Mouse (Mus musculus): ENCODE results near the gene Hsd17b6. TPM values are rescaled to one million over a fixed set of nuclear protein-coding genes. Genes with fewer than 3 reads are reported as not detected.
A peak's percentile ranks its signal among the peaks of the same experiment; 100 is the strongest.

Gene Hsd17b6
- polyA plus RNA-seq, 1 experiment from 2014 or later = 0.22 TPM

GRCm38 (mm10) chr10:127956168-127956816 is 51.1 kb downstream of the Hsd17b6 start:
- no peaks in the 10 kb centered on the region for H3K36me3 ChIP-seq (ENCODE audit: control insufficient read depth, insufficient read depth, low read length)
- H3K27ac ChIP-seq (ENCODE audit: low read length) = no peak overlapping the region
- no peaks in the 10 kb centered on the region; the same call in 1 of the 2 replicates for H3K9me3 ChIP-seq (ENCODE audit: control insufficient read depth, low read length)
- H3K4me1 ChIP-seq (ENCODE audit: control insufficient read depth, insufficient read depth, low read length) = no peaks in the 10 kb centered on the region
- H3K9ac ChIP-seq (ENCODE audit: low read depth, low read length) = no peak overlapping the region
- no peak overlapping the region for H3K4me3 ChIP-seq (ENCODE audit: low read length)
- WGBS = 54% methylated on average over 16 of the region's 16 CpGs
- ATAC-seq = peak; percentile 49; the same call in 1 of the 2 replicates
- H3K27me3 ChIP-seq (replicated peaks; ENCODE audit: control insufficient read depth, insufficient read depth, low read length) = no peaks in the 10 kb centered on the region
- H3K4me2 ChIP-seq (ENCODE audit: low read depth, low read length) = no peak overlapping the region

GRCm38 (mm10) chr10:127955034-127955433 is 52.4 kb downstream of the Hsd17b6 start:
- H3K27me3 ChIP-seq (replicated peaks; ENCODE audit: control insufficient read depth, insufficient read depth, low read length) = no peaks in the 10 kb centered on the region
- H3K9ac ChIP-seq (ENCODE audit: low read depth, low read length) = no peak overlapping the region
- H3K9me3 ChIP-seq (ENCODE audit: control insufficient read depth, low read length) = no peaks in the 10 kb centered on the region; the same call in 1 of the 2 replicates
- H3K4me1 ChIP-seq (ENCODE audit: control insufficient read depth, insufficient read depth, low read length) = no peaks in the 10 kb centered on the region
- ATAC-seq = peak; percentile 55
- 56% methylated on average over 4 of the region's 4 CpGs for WGBS
- no peak overlapping the region for H3K4me2 ChIP-seq (ENCODE audit: low read depth, low read length)
- H3K4me3 ChIP-seq (ENCODE audit: low read length) = no peak overlapping the region
- no peak overlapping the region for H3K27ac ChIP-seq (ENCODE audit: low read length)
- H3K36me3 ChIP-seq (ENCODE audit: control insufficient read depth, insufficient read depth, low read length) = no peaks in the 10 kb centered on the region

GRCm38 (mm10) chr10:127951821-127952220 is 55.6 kb downstream of the Hsd17b6 start:
- Histone ChIP-seq H3K27ac (ENCODE audit: low read length) (no peak overlapping the region), H3K4me3 (ENCODE audit: low read length) (no peak overlapping the region)

GRCm38 (mm10) chr10:127951390-127951789 is 56.0 kb downstream of the Hsd17b6 start:
- H3K4me3 ChIP-seq (ENCODE audit: low read length) = no peak overlapping the region
- ATAC-seq = no peak
- no peaks in the 10 kb centered on the region for H3K9me3 ChIP-seq (ENCODE audit: control insufficient read depth, low read length)
- no peak overlapping the region for H3K27ac ChIP-seq (ENCODE audit: low read length)
- H3K27me3 ChIP-seq (replicated peaks; ENCODE audit: control insufficient read depth, insufficient read depth, low read length) = no peaks in the 10 kb centered on the region
- H3K4me2 ChIP-seq (ENCODE audit: low read depth, low read length) = no peak overlapping the region
- no peak overlapping the region for H3K9ac ChIP-seq (ENCODE audit: low read depth, low read length)
- H3K36me3 ChIP-seq (ENCODE audit: control insufficient read depth, insufficient read depth, low read length) = no peaks in the 10 kb centered on the region
- WGBS = 82% methylated on average over 9 of the region's 9 CpGs
- H3K4me1 ChIP-seq (ENCODE audit: control insufficient read depth, insufficient read depth, low read length) = no peaks in the 10 kb centered on the region

More at GRCm38 (mm10) chr10:127951821-127952220, 55.6 kb downstream of the Hsd17b6 start:
- no peak for ATAC-seq
- no peaks in the 10 kb centered on the region for H3K9me3 ChIP-seq (ENCODE audit: control insufficient read depth, low read length)
- H3K9ac ChIP-seq (ENCODE audit: low read depth, low read length) = no peak overlapping the region
- H3K4me1 ChIP-seq (ENCODE audit: control insufficient read depth, insufficient read depth, low read length) = no peaks in the 10 kb centered on the region
- no peaks in the 10 kb centered on the region for H3K27me3 ChIP-seq (replicated peaks; ENCODE audit: control insufficient read depth, insufficient read depth, low read length)
- WGBS = 72% methylated on average over 4 of the region's 4 CpGs
- H3K4me2 ChIP-seq (ENCODE audit: low read depth, low read length) = no peak overlapping the region
- H3K36me3 ChIP-seq (ENCODE audit: control insufficient read depth, insufficient read depth, low read length) = no peaks in the 10 kb centered on the region

- Histone ChIP-seq H3K9ac (ENCODE audit: low read depth, low read length) (no peak overlapping the region), H3K4me3 (ENCODE audit: low read length) (no peak overlapping the region), H3K27ac (ENCODE audit: low read length) (no peak overlapping the region), H3K4me2 (ENCODE audit: low read depth, low read length) (no peak overlapping the region), H3K27me3 (replicated peaks; ENCODE audit: control insufficient read depth, insufficient read depth, low read length) (no peaks in the 10 kb centered on the region), H3K4me1 (ENCODE audit: control insufficient read depth, insufficient read depth, low read length) (no peaks in the 10 kb centered on the region), H3K9me3 (ENCODE audit: control insufficient read depth, low read length) (no peaks in the 10 kb centered on the region), H3K36me3 (ENCODE audit: control insufficient read depth, insufficient read depth, low read length) (no peaks in the 10 kb centered on the region)
- no peak for ATAC-seq
- WGBS = 86% methylated on average over 4 of the region's 4 CpGs
Measured at GRCm38 (mm10) chr10:127949596-127950130, 57.7 kb downstream of the Hsd17b6 start.

- Histone ChIP-seq H3K4me1 (ENCODE audit: control insufficient read depth, insufficient read depth, low read length) (no peaks in the 10 kb centered on the region), H3K27ac (ENCODE audit: low read length) (no peak overlapping the region), H3K9ac (ENCODE audit: low read depth, low read length) (no peak overlapping the region), H3K4me2 (ENCODE audit: low read depth, low read length) (no peak overlapping the region), H3K4me3 (ENCODE audit: low read length) (no peak overlapping the region), H3K27me3 (replicated peaks; ENCODE audit: control insufficient read depth, insufficient read depth, low read length) (no peaks in the 10 kb centered on the region), H3K9me3 (ENCODE audit: control insufficient read depth, low read length) (no peaks in the 10 kb centered on the region), H3K36me3 (ENCODE audit: control insufficient read depth, insufficient read depth, low read length) (no peaks in the 10 kb centered on the region)
- peak; percentile 90 for ATAC-seq
- 27% methylated on average over 5 of the region's 5 CpGs for WGBS
Measured at GRCm38 (mm10) chr10:127945432-127946064, 61.9 kb downstream of the Hsd17b6 start.

Other genes starting within 250 kb of the Hsd17b6 start
- 0.05 TPM in 2 replicates for gene Rdh1, start 247.9 kb downstream of the Hsd17b6 start, polyA plus RNA-seq (2015; fragmentation: Nextera tagmentation; extraction: Ambion mirVana)
- gene Rdh16f1, start 247.8 kb downstream of the Hsd17b6 start, polyA plus RNA-seq (2015; fragmentation: Nextera tagmentation; extraction: Ambion mirVana) = 0.17 TPM in 1 of 2 replicates, not detected in the other
- gene Rdh9, start 231.2 kb downstream of the Hsd17b6 start, polyA plus RNA-seq (2015; fragmentation: Nextera tagmentation; extraction: Ambion mirVana) = 0.26 TPM in 1 of 2 replicates, not detected in the other
- gene Rdh16, start 206.5 kb downstream of the Hsd17b6 start, polyA plus RNA-seq (2015; fragmentation: Nextera tagmentation; extraction: Ambion mirVana) = 0.05 TPM in 1 of 2 replicates, not detected in the other
- gene Rdh19, start 157.7 kb downstream of the Hsd17b6 start, polyA plus RNA-seq (2015; fragmentation: Nextera tagmentation; extraction: Ambion mirVana) = not detected in 2 replicates
- 0.27 and 0.49 TPM in 2 replicates for gene Rdh16f2, start 141.1 kb downstream of the Hsd17b6 start, polyA plus RNA-seq (2015; fragmentation: Nextera tagmentation; extraction: Ambion mirVana)
- 0.86 and 1.1 TPM in 2 replicates for gene Rdh7, start 118.8 kb downstream of the Hsd17b6 start, polyA plus RNA-seq (2015; fragmentation: Nextera tagmentation; extraction: Ambion mirVana)
- 0.17 and 0.33 TPM in 2 replicates for gene Sdr9c7, start 109.1 kb downstream of the Hsd17b6 start, polyA plus RNA-seq (2015; fragmentation: Nextera tagmentation; extraction: Ambion mirVana)
- gene Prim1, start 7.6 kb upstream of the Hsd17b6 start, polyA plus RNA-seq (2015; fragmentation: Nextera tagmentation; extraction: Ambion mirVana) = 56.3 and 66.1 TPM in 2 replicates
- gene Naca, start 28.0 kb upstream of the Hsd17b6 start, polyA plus RNA-seq (2015; fragmentation: Nextera tagmentation; extraction: Ambion mirVana) = 686 and 732 TPM in 2 replicates
- gene Ptges3, start 51.3 kb upstream of the Hsd17b6 start, polyA plus RNA-seq (2015; fragmentation: Nextera tagmentation; extraction: Ambion mirVana) = 371 and 401 TPM in 2 replicates
- 3,551 and 3,599 TPM in 2 replicates for gene Atp5b, start 75.7 kb upstream of the Hsd17b6 start, polyA plus RNA-seq (2015; fragmentation: Nextera tagmentation; extraction: Ambion mirVana)
- 9.6 and 10.1 TPM in 2 replicates for gene Baz2a, start 84.0 kb upstream of the Hsd17b6 start, polyA plus RNA-seq (2015; fragmentation: Nextera tagmentation; extraction: Ambion mirVana)
- 24.9 and 25.2 TPM in 2 replicates for gene Rbms2, start 172.7 kb upstream of the Hsd17b6 start, polyA plus RNA-seq (2015; fragmentation: Nextera tagmentation; extraction: Ambion mirVana)
- gene Gls2, start 186.8 kb upstream of the Hsd17b6 start, polyA plus RNA-seq (2015; fragmentation: Nextera tagmentation; extraction: Ambion mirVana) = 2.2 and 2.8 TPM in 2 replicates
- gene Spryd4, start 204.2 kb upstream of the Hsd17b6 start, polyA plus RNA-seq (2015; fragmentation: Nextera tagmentation; extraction: Ambion mirVana) = 36.1 and 40.1 TPM in 2 replicates
- gene Mip, start 218.2 kb upstream of the Hsd17b6 start, polyA plus RNA-seq (2015; fragmentation: Nextera tagmentation; extraction: Ambion mirVana) = 0.06 TPM in 1 of 2 replicates, not detected in the other
- 29.0 and 33.3 TPM in 2 replicates for gene Timeless, start 224.5 kb upstream of the Hsd17b6 start, polyA plus RNA-seq (2015; fragmentation: Nextera tagmentation; extraction: Ambion mirVana)
- 0.18 and 0.20 TPM in 2 replicates for gene Apon, start 246.5 kb upstream of the Hsd17b6 start, polyA plus RNA-seq (2015; fragmentation: Nextera tagmentation; extraction: Ambion mirVana)